Mouse (Mus musculus) brain, embryonic 14.5 days (tissue): ENCODE data around the gene Slc12a6.

Experiments used
- CTCF ChIP-seq: fragments of 200-500 bp; IDR thresholded peaks from 2 replicates; pipeline ENCODE4 v1.5.1; 2012; ENCODE audit warnings: inconsistent platforms, mild to moderate bottlenecking, moderate library complexity, borderline replicate concordance; ENCODE audit not compliant: insufficient read depth, insufficient read length; ENCODE audit errors: extremely low read depth
- POLR2A ChIP-seq: fragments of 200-500 bp; IDR thresholded peaks from 2 replicates; pipeline ENCODE4 v1.6.1; 2012; ENCODE audit warnings: mild to moderate bottlenecking, inconsistent platforms, borderline replicate concordance; ENCODE audit not compliant: poor library complexity, insufficient read depth, insufficient read length, severe bottlenecking; ENCODE audit errors: extremely low read depth

GRCm38 (mm10) chr2:112273474-112273873, 7.8 kb downstream of the Slc12a6 start:
- TF ChIP-seq POLR2A (no peak), CTCF (no peak)
